In the genomic region with DNA sequence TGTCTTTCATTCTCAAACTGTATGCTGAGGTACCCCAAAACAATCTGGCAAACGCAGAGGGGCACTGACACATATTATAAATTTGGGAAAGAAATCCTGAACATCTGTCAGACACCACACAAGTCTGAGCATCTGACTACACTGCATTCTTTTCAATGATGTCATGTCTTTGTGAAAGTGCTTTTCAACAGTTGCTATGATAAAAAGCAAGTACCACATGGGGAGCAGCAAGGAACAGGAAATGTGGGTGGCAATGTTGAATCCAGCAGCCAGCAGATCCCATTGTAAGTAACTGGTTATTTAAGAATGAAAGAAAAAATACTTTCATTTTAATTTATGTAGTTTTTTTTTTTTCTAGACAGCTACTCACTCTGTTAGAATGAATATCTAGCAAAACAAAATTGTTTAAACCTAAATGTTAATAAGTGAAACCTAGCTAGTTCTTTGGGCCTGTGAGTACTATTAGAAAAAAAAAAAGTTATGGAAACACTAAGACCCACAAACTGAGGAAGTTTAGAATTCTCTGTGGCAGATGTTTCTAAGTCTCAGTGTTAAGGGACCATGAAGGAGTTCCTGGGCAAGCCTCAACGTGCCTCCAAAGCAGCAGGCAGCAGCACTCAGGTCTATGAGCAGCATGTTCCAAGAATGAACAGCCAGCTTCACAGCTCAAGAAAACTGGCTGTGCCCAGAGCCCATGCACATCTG, we compare ENCODE assay signal across 8 mouse cellular contexts.
DNase-seq lines count a peak whose midpoint lies in the region; ATAC-seq and TF ChIP-seq lines count a peak whose summit lies in the region.
"Had no signal": no experiment of that assay in that cellular context is flagged by ENCODE, and none has a peak within 500 bp of the region (broad histone marks: within the 10 kb centered on the region; RNA-seq: fewer than 3 reads in every experiment).

No protein-coding gene starts in this region.

- H3K9ac ChIP-seq in midbrain, embryonic 14.5 days (replicated peaks; ENCODE audit: low read length) = no peak overlapping the region
- no peak overlapping the region for H3K9ac ChIP-seq in kidney, embryonic 15.5 days

- H3K9me3 ChIP-seq in midbrain, embryonic 14.5 days (ENCODE audit: control insufficient read depth, low read length) = no peaks in the 10 kb centered on the region
- H3K9me3 ChIP-seq in kidney, embryonic 15.5 days (replicated peaks) = no peaks in the 10 kb centered on the region

- DNase-seq in layer of hippocampus, adult 9-11 months = peak; percentile 41
- no peak for DNase-seq in layer of hippocampus, postnatal 10 days (ENCODE audit: low spot score in 2 of 2)
- DNase-seq in brain, adult 2 months (ENCODE audit: low read depth, low spot score) = peak; percentile 67
- no peak for DNase-seq in midbrain, embryonic 14.5 days
- no peak for DNase-seq in gastrocnemius, adult 18-20 months (ENCODE audit: low spot score)
- DNase-seq: lung, postnatal 14 days had no signal

- TF ChIP-seq POLR2A in embryonic fibroblast, embryonic 13.5 days (IDR thresholded peaks at IDR 0.05; ENCODE audit: low read depth, low read length) = no peak

- 35% methylated on average over 2 of the region's 2 CpGs for WGBS in midbrain, embryonic 14.5 days
- WGBS in kidney, embryonic 15.5 days = 68% methylated on average over 2 of the region's 2 CpGs

- H3K27me3 ChIP-seq in midbrain, embryonic 14.5 days (ENCODE audit: control insufficient read depth, insufficient read depth, low read length) = no peaks in the 10 kb centered on the region
- H3K27me3 ChIP-seq in kidney, embryonic 15.5 days = no peaks in the 10 kb centered on the region

- peak overlapping the region; percentile 98 for H3K27ac ChIP-seq in embryonic fibroblast, embryonic 13.5 days (ENCODE audit: insufficient read depth, low read length)
- H3K27ac ChIP-seq in midbrain, embryonic 14.5 days (replicated peaks; ENCODE audit: low read depth, low read length) = peak overlapping the region; percentile 57; the same call in 1 of the 2 replicates
- H3K27ac ChIP-seq in kidney, embryonic 15.5 days = no peak overlapping the region

- H3K36me3 ChIP-seq in midbrain, embryonic 14.5 days (ENCODE audit: control insufficient read depth, insufficient read depth, low read length) = no peaks in the 10 kb centered on the region
- H3K36me3 ChIP-seq in kidney, embryonic 15.5 days = no peaks in the 10 kb centered on the region

- ATAC-seq in midbrain, embryonic 14.5 days (ENCODE audit: low FRiP score, low TSS enrichment) = no peak
- ATAC-seq in kidney, embryonic 15.5 days (replicated peaks; ENCODE audit: low FRiP score) = no peak

- H3K4me1 ChIP-seq in embryonic fibroblast, embryonic 13.5 days (ENCODE audit: control insufficient read depth, insufficient read depth, low read length) = peaks cover 36% of the 10 kb centered on the region
- peaks cover 15% of the 10 kb centered on the region; the same call in 1 of the 2 replicates for H3K4me1 ChIP-seq in midbrain, embryonic 14.5 days (ENCODE audit: control insufficient read depth, insufficient read depth, low read length)
- H3K4me1 ChIP-seq in kidney, embryonic 15.5 days = peaks cover 22% of the 10 kb centered on the region

- H3K4me2 ChIP-seq in midbrain, embryonic 14.5 days (ENCODE audit: low read length) = no peak overlapping the region
- no peak overlapping the region for H3K4me2 ChIP-seq in kidney, embryonic 15.5 days

- H3K4me3 ChIP-seq in embryonic fibroblast, embryonic 13.5 days (ENCODE audit: insufficient read depth, low read length) = no peak overlapping the region
- no peak overlapping the region for H3K4me3 ChIP-seq in midbrain, embryonic 14.5 days (replicated peaks; ENCODE audit: low read depth, low read length)
- no peak overlapping the region for H3K4me3 ChIP-seq in kidney, embryonic 15.5 days (replicated peaks)

- no peak for TF ChIP-seq CTCF in embryonic fibroblast, embryonic 13.5 days (IDR thresholded peaks at IDR 0.05; ENCODE audit: borderline replicate concordance, insufficient read depth, low read length)

Comparison
In these comparisons a context has a peak if more than half of its experiments do, and no peak if none do; other contexts are left out.
1. DNase-seq: peak in layer of hippocampus, adult 9-11 months (single experiment) and brain, adult 2 months (single experiment); none in layer of hippocampus, postnatal 10 days (0 of 2), midbrain, embryonic 14.5 days (single experiment) and gastrocnemius, adult 18-20 months (single experiment).